Mouse (Mus musculus) mouse embryonic stem cell (cell line): ENCODE results near the gene Olfr1183.
"Not testable (repeated sequence)": the region's sequence is repeated elsewhere in the genome, so short reads cannot be mapped to it uniquely, and the experiment has no call there.

Experiments used
- in situ Hi-C, 2 experiments: fragments of 300-500 bp; cut with MboI; formaldehyde crosslinking; loops; 1 replicate in 1 of 2; 3 replicates in 1 of 2; pipeline ENCODE4 v1.14.3; 2019 to 2020; ENCODE audit warnings: low sequenced_read_pairs in 2 of 2, low pct_unique_long_range_greater_than_20kb in 1 of 2, mixed read lengths in 1 of 2; ENCODE audit not compliant: unreplicated experiment in 1 of 2

The Olfr1183 gene

DNA sequence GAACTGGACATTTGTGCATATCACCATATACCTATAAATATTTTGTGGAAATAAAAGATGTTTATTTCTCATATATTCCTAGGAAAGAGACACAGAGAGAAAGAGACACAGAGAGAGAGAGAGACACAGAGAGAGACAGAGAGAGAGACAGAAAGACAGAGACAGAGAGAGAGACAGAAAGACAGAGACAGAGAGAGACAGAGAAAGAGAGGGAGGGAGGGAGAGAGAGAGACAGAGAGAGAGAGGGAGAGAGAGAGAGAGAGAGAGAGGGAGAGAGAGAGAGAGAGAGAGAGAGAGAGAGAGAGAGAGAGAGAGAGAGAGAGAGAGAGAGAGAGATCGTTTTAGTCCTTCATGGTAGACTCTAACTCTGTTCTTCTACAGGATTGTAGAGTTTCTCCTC is at the start of gene Olfr1183:
TSS of gene Olfr1183 (plus strand) at position 301 of the 400 bp plus-strand sequence.
- in situ Hi-C loops: not testable (repeated sequence)

- in situ Hi-C loops: no loop called here
Observed at GRCm38 (mm10) chr2:88406353-88406752, 48.3 kb upstream of the Olfr1183 start, which contains the start of gene Olfr1179. Olfr1179 (minus strand) TSS chr2:88406453.

DNA sequence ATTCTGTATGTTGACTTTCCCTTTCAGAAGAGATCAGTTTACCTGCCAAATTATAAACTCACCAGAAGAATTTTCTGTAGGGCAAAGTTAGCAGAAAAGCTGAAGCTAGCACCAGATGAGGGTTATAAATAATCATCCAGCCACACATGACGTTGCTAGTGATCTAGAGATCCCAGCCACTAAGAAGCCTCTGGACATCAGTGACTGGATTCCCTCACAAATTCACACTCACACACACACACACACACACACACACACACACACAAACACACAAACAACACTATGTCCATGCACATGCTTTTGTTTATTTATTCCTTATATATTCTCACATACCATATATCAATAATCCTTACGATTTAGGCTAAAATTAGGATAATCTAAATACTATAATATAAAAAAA is 35.6 kb upstream of the Olfr1183 start, which contains the start of gene Olfr1180:
TSS of gene Olfr1180 (minus strand) at position 101 of the 400 bp plus-strand sequence.
- in situ Hi-C loops: no loop called here

DNA sequence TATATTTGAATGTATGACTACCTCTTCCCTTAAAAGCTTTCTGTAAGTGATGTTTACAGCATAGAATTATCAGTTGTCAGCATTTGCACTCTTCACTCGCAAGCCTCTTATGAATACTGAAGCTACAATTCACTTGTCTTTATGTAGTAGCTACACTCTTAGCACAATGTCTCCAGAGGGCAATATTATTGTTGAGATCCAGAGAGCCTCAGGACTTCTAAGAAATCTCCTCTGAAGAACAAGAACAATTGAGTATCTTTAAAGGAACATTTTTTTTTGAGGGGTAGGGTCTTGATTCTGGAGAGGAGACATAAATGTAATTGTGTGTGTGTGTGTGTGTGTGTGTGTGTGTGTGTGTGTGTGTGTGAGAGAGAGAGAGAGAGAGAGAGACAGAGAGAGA is 28.6 kb upstream of the Olfr1183 start, which contains the start of gene Olfr1181:
TSS of gene Olfr1181 (minus strand) at position 101 of the 400 bp plus-strand sequence.
- in situ Hi-C loops: no loop called here

DNA sequence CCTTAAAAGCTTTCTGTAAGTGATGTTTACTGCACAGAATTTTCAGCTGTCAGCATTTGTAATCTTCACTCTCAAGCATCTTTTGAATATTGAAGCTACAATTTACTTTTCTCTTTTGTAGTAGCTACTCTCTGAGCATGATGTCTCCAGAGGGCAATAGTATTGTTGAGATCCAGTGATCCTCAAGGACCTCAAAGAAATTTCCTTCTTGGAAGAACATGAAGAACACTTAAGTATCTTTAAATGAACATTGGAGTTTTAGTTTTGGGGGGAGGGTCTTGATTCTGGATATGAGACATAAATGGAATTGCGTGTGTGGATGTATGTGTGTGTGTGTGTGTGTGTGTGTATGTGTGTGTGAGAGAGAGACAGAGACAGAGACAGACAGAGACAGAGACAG is 5.6 kb upstream of the Olfr1183 start, which contains the start of gene Gm13757:
TSS of gene Gm13757 (minus strand) at position 101 of the 400 bp plus-strand sequence.
- in situ Hi-C loops: no loop called here

- in situ Hi-C loops: no loop called here
Observed at GRCm38 (mm10) chr2:88483298-88483697, 28.6 kb downstream of the Olfr1183 start, which contains the start of gene Olfr1184. Olfr1184 (plus strand) TSS chr2:88483598.

DNA sequence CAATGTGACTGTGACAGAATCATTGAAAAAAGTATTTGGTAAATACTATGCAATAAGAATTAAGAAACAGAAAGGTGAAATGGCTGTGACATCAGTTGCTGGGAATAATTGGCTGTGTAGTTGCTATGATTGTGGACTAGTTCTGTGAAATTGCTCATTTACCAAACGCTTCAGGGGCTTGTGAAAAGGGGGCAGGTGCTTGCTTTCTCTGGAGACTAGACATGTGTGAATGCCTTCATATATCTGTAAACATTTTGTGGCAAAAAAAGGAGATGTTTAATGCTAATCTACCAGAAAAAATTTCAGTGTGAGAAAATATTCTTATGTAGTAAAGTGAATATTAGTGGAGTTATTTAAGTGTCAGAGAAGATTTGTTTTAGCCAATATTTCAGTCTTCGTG is 38.4 kb downstream of the Olfr1183 start, which contains the start of gene Olfr1185-ps1:
TSS of gene Olfr1185-ps1 (plus strand) at position 301 of the 400 bp plus-strand sequence.
- in situ Hi-C loops: no loop called here

- in situ Hi-C loops: no loop called here
Observed at GRCm38 (mm10) chr2:88518251-88518650, 63.6 kb downstream of the Olfr1183 start, which contains the start of gene Olfr1186. Olfr1186 (plus strand) TSS chr2:88518551.
